Mouse (Mus musculus): ENCODE measurements around the gene Xpnpep1.

Gene Xpnpep1

GRCm38 (mm10) chr19:53040164-53041132 lies at the start of gene Xpnpep1:
Gene Xpnpep1, minus strand, starts transcription at chr19:53040214.
- in situ Hi-C loops (cut with MboI, MseI): loop anchor here in 1 of 2 experiments (5.0 kb wide), 1 partner anchor 102 kb away; the partner anchor contains the start of gene Add3

- in situ Hi-C loops (cut with MboI, MseI): loop anchor here in 1 of 2 experiments (5.0 kb wide), 1 partner anchor 45 kb away; no protein-coding TSS in a partner anchor
These were observed 47.5 kb upstream of the Xpnpep1 start for GRCm38 (mm10) chr19:53087268-53088143.

GRCm38 (mm10) chr19:53086861-53087260 lies 46.8 kb upstream of the Xpnpep1 start:
- in situ Hi-C loops (cut with MboI, MseI): loop anchor here in 1 of 2 experiments (5.0 kb wide), 1 partner anchor 45 kb away; no protein-coding TSS in a partner anchor

GRCm38 (mm10) chr19:53084735-53085134 lies 44.7 kb upstream of the Xpnpep1 start:
- in situ Hi-C loops (cut with MboI, MseI): loop anchor here in 1 of 2 experiments (5.0 kb wide), 1 partner anchor 48 kb away; no protein-coding TSS in a partner anchor

GRCm38 (mm10) chr19:53082862-53083261 lies 42.8 kb upstream of the Xpnpep1 start:
- in situ Hi-C loops (cut with MboI, MseI): no loop called here

- in situ Hi-C loops (cut with MboI, MseI): no loop called here
These were observed 41.3 kb upstream of the Xpnpep1 start for GRCm38 (mm10) chr19:53081339-53081738.

GRCm38 (mm10) chr19:53080921-53081320 lies 40.9 kb upstream of the Xpnpep1 start:
- in situ Hi-C loops (cut with MboI, MseI): no loop called here

- in situ Hi-C loops (cut with MboI, MseI): no loop called here
These were observed 40.5 kb upstream of the Xpnpep1 start for GRCm38 (mm10) chr19:53080487-53080886.

- in situ Hi-C loops (cut with MboI, MseI): no loop called here
These were observed 40.0 kb upstream of the Xpnpep1 start for GRCm38 (mm10) chr19:53080026-53080425.

- in situ Hi-C loops (cut with MboI, MseI): no loop called here
These were observed 38.5 kb upstream of the Xpnpep1 start for GRCm38 (mm10) chr19:53078271-53079085.

GRCm38 (mm10) chr19:53077278-53077677 lies 37.3 kb upstream of the Xpnpep1 start:
- in situ Hi-C loops (cut with MboI, MseI): no loop called here

- in situ Hi-C loops (cut with MboI, MseI): no loop called here
These were observed 36.4 kb upstream of the Xpnpep1 start for GRCm38 (mm10) chr19:53076238-53076981.

- in situ Hi-C loops (cut with MboI, MseI): no loop called here
These were observed 35.9 kb upstream of the Xpnpep1 start for GRCm38 (mm10) chr19:53075896-53076237.

- in situ Hi-C loops (cut with MboI, MseI): no loop called here
These were observed 35.1 kb upstream of the Xpnpep1 start for GRCm38 (mm10) chr19:53074899-53075722.

- in situ Hi-C loops (cut with MboI, MseI): no loop called here
These were observed 33.5 kb upstream of the Xpnpep1 start for GRCm38 (mm10) chr19:53073521-53073920.

- in situ Hi-C loops (cut with MboI, MseI): no loop called here
These were observed 32.4 kb upstream of the Xpnpep1 start for GRCm38 (mm10) chr19:53072406-53072805.

- in situ Hi-C loops (cut with MboI, MseI): no loop called here
These were observed 31.6 kb upstream of the Xpnpep1 start for GRCm38 (mm10) chr19:53071651-53072050.

- in situ Hi-C loops (cut with MboI, MseI): no loop called here
These were observed 30.9 kb upstream of the Xpnpep1 start for GRCm38 (mm10) chr19:53070870-53071269.

GRCm38 (mm10) chr19:53069451-53069850 lies 29.4 kb upstream of the Xpnpep1 start:
- in situ Hi-C loops (cut with MboI, MseI): no loop called here

Data from T-helper 17 cell (primary cell).